Comparison of ENCODE assay signal across 8 mouse cellular contexts in the genomic region with DNA sequence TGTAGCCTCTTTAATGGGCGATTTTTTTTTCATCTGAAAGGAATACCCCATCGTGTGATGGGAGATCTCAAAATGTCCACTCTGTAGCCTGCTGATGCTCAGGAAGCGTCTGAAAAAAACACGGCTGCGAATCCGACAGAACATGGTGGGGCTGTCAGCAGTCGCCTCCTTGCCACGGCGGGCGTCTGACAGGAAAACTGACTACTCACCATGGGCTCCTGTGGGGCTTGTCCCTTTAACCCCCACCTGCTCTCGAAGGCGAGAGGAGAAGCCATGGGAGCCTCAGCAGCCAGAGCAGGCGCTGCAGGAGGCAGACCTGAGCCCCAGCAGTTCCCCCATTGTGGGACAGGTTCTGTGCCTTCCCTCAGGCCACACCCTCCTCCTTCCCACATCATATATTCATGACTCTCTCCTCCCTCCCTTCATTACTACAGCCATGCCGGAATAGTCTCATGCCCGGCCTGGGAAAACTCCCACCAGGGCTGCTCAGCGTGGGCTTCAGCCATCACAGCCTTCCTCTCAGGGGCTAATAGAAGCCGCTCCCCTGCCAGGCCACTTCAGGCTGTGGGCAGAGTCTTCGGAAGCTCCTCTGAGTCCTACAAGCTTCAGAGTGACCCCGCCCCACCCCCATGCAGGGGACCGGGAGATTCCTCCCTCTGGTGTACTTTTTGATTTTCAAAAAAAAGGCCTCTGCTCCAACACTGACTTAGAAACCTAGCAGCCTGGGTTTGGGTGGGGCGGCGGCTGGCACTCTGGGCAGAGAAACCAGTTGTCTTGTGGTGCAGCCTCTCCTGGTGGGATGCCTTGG. TPM values are rescaled to one million over a fixed set of nuclear protein-coding genes. Genes with fewer than 3 reads are reported as not detected.
DNase-seq lines count a peak whose midpoint lies in the region; ATAC-seq and TF ChIP-seq lines count a peak whose summit lies in the region.

No protein-coding gene starts in this region.

- no peak for TF ChIP-seq CTCF in lung, adult 2 months (IDR thresholded peaks at IDR 0.05; ENCODE audit: insufficient read depth, low read length)

- no peaks in the 10 kb centered on the region for H3K27me3 ChIP-seq in heart, embryonic 13.5 days (replicated peaks)
- peaks cover 12% of the 10 kb centered on the region for H3K27me3 ChIP-seq in hindbrain, embryonic 10.5 days (ENCODE audit: insufficient read depth, poor library complexity, severe bottlenecking)
- no peaks in the 10 kb centered on the region for H3K27me3 ChIP-seq in midbrain, embryonic 14.5 days (ENCODE audit: control insufficient read depth, insufficient read depth, low read length)

- no peak overlapping the region for H3K27ac ChIP-seq in heart, embryonic 13.5 days (replicated peaks)
- peak overlapping the region; percentile 73 for H3K27ac ChIP-seq in hindbrain, embryonic 10.5 days
- peak overlapping the region; percentile 96 for H3K27ac ChIP-seq in midbrain, embryonic 14.5 days (replicated peaks; ENCODE audit: low read depth, low read length)

- H3K4me1 ChIP-seq in heart, embryonic 13.5 days, result peaks cover 19% of the 10 kb centered on the region
- H3K4me1 ChIP-seq in hindbrain, embryonic 10.5 days (replicated peaks), result peaks cover 30% of the 10 kb centered on the region
- H3K4me1 ChIP-seq in midbrain, embryonic 14.5 days (ENCODE audit: control insufficient read depth, insufficient read depth, low read length), result peaks cover 16% of the 10 kb centered on the region
- no peaks in the 10 kb centered on the region for H3K4me1 ChIP-seq in lung, adult 2 months (ENCODE audit: control insufficient read depth, insufficient read depth, low read length)

- ATAC-seq in heart, embryonic 13.5 days (ENCODE audit: extremely low read depth, insufficient number of reproducible peaks, low FRiP score, low TSS enrichment), result no peak
- ATAC-seq in midbrain, embryonic 14.5 days (ENCODE audit: low FRiP score, low TSS enrichment), result peak; percentile 70

- no peak for TF ChIP-seq POLR2A in lung, adult 2 months (IDR thresholded peaks at IDR 0.05; ENCODE audit: borderline replicate concordance, extremely low read depth, low read depth, low read length)

- no peaks in the 10 kb centered on the region for H3K9me3 ChIP-seq in heart, embryonic 13.5 days
- H3K9me3 ChIP-seq in hindbrain, embryonic 10.5 days, result peaks cover 3% of the 10 kb centered on the region; the same call in 1 of the 2 replicates
- H3K9me3 ChIP-seq in midbrain, embryonic 14.5 days (ENCODE audit: control insufficient read depth, low read length), result no peaks in the 10 kb centered on the region

- WGBS in heart, embryonic 13.5 days, result 33% methylated on average over 22 of the region's 22 CpGs
- WGBS in hindbrain, embryonic 10.5 days, result 23% methylated on average over 22 of the region's 22 CpGs
- WGBS in midbrain, embryonic 14.5 days, result 17% methylated on average over 22 of the region's 22 CpGs
- WGBS in lung, adult 2 months, result 63% methylated on average over 22 of the region's 22 CpGs

- H3K4me3 ChIP-seq in heart, embryonic 13.5 days, result peak overlapping the region; percentile 48
- H3K4me3 ChIP-seq in hindbrain, embryonic 10.5 days, result peak overlapping the region; percentile 58
- H3K4me3 ChIP-seq in midbrain, embryonic 14.5 days (replicated peaks; ENCODE audit: low read depth, low read length), result peak overlapping the region; percentile 66
- H3K4me3 ChIP-seq in lung, adult 2 months (replicated peaks; ENCODE audit: extremely low read depth, low read depth, low read length), result no peak overlapping the region

- H3K4me2 ChIP-seq in heart, embryonic 13.5 days, result peak overlapping the region; percentile 74
- H3K4me2 ChIP-seq in midbrain, embryonic 14.5 days (ENCODE audit: low read length), result peak overlapping the region; percentile 80

- no peak for DNase-seq in heart, adult 18-20 months
- DNase-seq in cerebellum, adult 11-12 months, result peak; percentile 61
- DNase-seq in hindbrain, embryonic 10.5 days (ENCODE audit: low spot score), result peak; percentile 27
- DNase-seq in midbrain, embryonic 14.5 days, result peak; percentile 66
- DNase-seq in ovary, postnatal 10 days (ENCODE audit: low spot score), result no peak
- DNase-seq in urinary bladder, postnatal 14 days (ENCODE audit: low spot score), result no peak
- DNase-seq in lung, adult 2 months, result no peak

- peak overlapping the region; percentile 75 for H3K9ac ChIP-seq in heart, embryonic 13.5 days
- peak overlapping the region; percentile 83 for H3K9ac ChIP-seq in midbrain, embryonic 14.5 days (replicated peaks; ENCODE audit: low read length)

- peaks cover 4% of the 10 kb centered on the region; the same call in 1 of the 2 replicates for H3K36me3 ChIP-seq in heart, embryonic 13.5 days
- H3K36me3 ChIP-seq in hindbrain, embryonic 10.5 days, result 0 out of 2 replicates have a peak, but pooled peaks cover 6% of the 10 kb centered on the region
- H3K36me3 ChIP-seq in midbrain, embryonic 14.5 days (ENCODE audit: control insufficient read depth, insufficient read depth, low read length), result no peaks in the 10 kb centered on the region

RNA-seq across cellular contexts. Expression of a gene that starts 44.5 kb away (rescaled TPM):
- 576 and 649 TPM in 2 replicates for polyA plus RNA-seq in heart, embryonic 13.5 days (2015; fragmentation: Nextera tagmentation; extraction: Ambion mirVana)
- total RNA-seq in heart, adult 18-20 months (2021), result 100 to 1,000 TPM; 475 to 528 TPM
- 928 and 949 TPM in 2 replicates for polyA plus RNA-seq in hindbrain, embryonic 10.5 days (2016; fragmentation: Nextera tagmentation; extraction: Ambion mirVana)
- 1,041 and 1,069 TPM in 2 replicates for polyA plus RNA-seq in midbrain, embryonic 14.5 days (2014; fragmentation: Nextera tagmentation; extraction: Ambion mirVana)
- 273 and 368 TPM in 2 replicates for polyA plus RNA-seq in lung, adult 2 months (2012; rRNA removed)

Comparison
In these comparisons a context has a peak if more than half of its experiments do, and no peak if none do; other contexts are left out.
1. DNase-seq: peak in cerebellum, adult 11-12 months (single experiment), hindbrain, embryonic 10.5 days (single experiment) and midbrain, embryonic 14.5 days (single experiment); none in heart, adult 18-20 months (0 of 2), ovary, postnatal 10 days (single experiment), urinary bladder, postnatal 14 days (single experiment) and lung, adult 2 months (single experiment).